Mouse (Mus musculus): ENCODE measurements around the gene Cyp24a1. TPM values are rescaled to one million over a fixed set of nuclear protein-coding genes. Genes with fewer than 3 reads are reported as not detected.

The Cyp24a1 gene
- polyA plus RNA-seq, 1 experiment from 2014 or later, result not detected

DNA sequence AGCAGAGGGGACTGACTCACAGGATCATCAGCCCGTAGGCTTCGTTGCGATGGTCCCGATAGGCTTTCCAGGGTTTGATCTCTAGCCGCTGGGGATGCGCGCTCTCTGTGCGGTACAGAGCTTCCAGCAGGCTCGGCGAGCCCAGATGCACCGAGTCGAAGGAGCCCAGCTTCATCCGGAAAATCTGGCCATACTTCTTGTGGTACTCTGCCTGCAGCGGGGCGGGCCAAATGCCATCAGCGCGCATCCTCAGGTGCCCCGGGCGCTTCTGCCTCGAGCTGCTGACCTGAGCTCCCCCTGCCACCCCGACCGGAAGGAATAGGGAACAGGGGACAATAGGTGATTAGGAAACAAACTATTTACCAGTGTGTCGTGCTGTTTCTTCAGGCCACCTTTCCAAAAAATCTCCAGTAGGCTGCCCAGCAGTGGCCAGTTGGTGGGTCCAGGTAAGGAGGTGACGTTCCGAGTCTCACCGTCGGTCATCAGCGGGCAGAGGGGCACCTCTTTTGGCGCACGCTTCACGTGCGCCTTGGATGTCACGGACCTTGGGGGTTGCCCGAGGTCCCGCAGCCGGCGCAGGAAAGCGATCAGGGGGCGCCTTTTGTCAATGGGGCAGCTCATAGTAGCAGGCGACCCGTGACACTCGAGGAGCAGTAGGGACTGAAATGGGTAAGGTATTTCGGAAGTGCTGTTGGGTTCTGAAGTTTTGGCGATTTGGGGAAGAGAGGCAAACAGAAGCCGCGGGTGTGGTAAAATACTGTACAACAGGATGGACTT, 603 bp downstream of the Cyp24a1 start, which contains the start of gene Pfdn4:
Gene Pfdn4, plus strand, starts transcription at position 275 of the 777 bp plus-strand sequence.
- no peak within 1 kb of the TSS for H3K9ac ChIP-seq
- peaks cover 67% of the 10 kb centered on the region for H3K27me3 ChIP-seq (ENCODE audit: insufficient read depth, low read length)
- TF ChIP-seq CTCF (IDR thresholded peaks at IDR 0.05; ENCODE audit: low read depth), result no peak
- WGBS, result 1% methylated on average over 46 of the region's 46 CpGs
- H3K4me2 ChIP-seq, result peak within 1 kb of the TSS; percentile 48
- H3K36me3 ChIP-seq (ENCODE audit: insufficient read depth), result no peaks in the 10 kb centered on the region
- no peaks in the 10 kb centered on the region for H3K9me3 ChIP-seq (ENCODE audit: low read depth, low read length)
- peaks cover 3% of the 10 kb centered on the region; the same call in 1 of the 2 replicates for H3K4me1 ChIP-seq (ENCODE audit: insufficient read depth)
- no peak within 1 kb of the TSS for H3K27ac ChIP-seq (ENCODE audit: low read depth)
- peak within 1 kb of the TSS; percentile 22; the same call in 1 of the 2 replicates for H3K4me3 ChIP-seq (ENCODE audit: low read depth, low read length)
- ATAC-seq (ENCODE audit: insufficient read depth) (no peak), DNase-seq (peak; percentile 71)

DNA sequence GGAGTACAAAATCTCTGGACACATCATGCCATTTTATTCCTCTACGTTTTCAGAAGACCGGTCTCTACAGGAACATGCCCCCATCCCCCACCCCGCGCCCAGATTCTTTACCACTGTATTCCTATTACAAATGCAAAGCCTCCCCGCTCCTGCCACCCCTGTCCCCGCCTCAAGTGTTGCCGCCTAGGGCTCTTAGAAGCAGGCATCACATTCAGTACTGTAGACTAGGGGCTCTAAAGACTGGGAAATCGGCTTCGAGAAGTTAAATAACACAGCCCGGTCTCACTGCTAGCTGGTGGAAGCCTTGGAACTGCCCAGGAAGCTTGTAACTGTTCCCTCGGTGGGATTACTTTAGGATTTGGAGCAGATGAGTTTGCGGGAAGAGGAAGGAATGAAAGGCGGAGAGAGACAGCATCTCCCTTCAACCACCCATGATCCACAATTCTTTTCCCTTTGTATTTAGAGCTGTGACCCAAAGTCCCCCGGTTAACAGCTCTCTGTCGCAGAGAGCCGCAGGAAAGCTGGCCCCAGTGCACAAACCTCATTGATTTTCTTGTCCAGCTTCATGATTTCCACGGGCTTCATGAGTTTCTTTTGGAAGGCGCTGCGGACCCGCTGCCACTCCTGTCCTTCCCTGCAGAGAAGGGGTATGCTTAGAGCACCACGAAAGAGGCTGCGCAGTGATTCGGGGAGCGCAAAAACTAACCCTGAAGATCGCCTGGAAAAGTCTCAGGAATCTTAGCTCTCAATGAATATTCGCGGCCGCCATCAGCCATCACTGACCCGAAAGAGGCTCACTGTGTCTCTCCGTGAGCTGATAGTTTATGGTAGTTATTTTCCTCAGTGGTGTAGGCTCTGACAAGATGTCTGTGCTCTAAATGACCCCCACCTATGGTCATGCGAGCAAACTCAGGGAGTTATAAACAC, 1.9 kb downstream of the Cyp24a1 start:
- TF ChIP-seq CTCF (IDR thresholded peaks at IDR 0.05; ENCODE audit: low read depth), result no peak
- Histone ChIP-seq H3K4me3 (ENCODE audit: low read depth, low read length) (no peak overlapping the region), H3K9ac (no peak overlapping the region), H3K27ac (ENCODE audit: low read depth) (no peak overlapping the region), H3K27me3 (ENCODE audit: insufficient read depth, low read length) (peaks cover 75% of the 10 kb centered on the region), H3K36me3 (ENCODE audit: insufficient read depth) (no peaks in the 10 kb centered on the region), H3K9me3 (ENCODE audit: low read depth, low read length) (no peaks in the 10 kb centered on the region), H3K4me1 (ENCODE audit: insufficient read depth) (peaks cover 3% of the 10 kb centered on the region; the same call in 1 of the 2 replicates), H3K4me2 (no peak overlapping the region)
- no peak for DNase-seq
- no peak for ATAC-seq (ENCODE audit: insufficient read depth)
- 7% methylated on average over 31 of the region's 31 CpGs for WGBS

DNA sequence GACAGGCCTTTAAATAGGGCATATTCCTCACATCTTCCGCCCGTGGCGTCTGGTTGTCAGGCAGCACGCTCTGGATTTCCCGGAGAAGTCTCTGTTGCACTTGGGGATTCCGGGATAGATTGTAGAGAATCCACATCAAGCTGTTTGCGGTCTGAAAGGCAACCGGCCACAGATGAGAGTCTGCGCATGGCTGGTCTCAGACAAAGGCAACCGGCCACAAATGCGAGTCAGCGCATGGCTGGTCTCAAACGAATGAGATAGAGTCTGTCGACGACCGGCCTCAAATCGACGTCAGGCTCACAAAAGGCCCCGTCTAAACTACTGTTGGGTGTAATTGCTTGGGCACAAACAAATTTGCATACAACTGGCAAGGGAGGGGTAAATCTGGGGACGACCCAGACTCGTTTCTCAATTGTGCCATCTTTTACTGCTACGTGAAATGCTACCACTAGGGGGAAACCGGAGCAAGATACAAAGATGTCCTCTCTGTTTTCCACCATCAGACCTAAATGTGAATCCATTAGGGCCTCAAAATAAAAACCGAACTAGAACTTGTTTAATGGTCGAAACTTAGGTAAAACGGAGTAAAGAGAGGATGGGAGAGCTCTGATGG, 8.9 kb downstream of the Cyp24a1 start:
- no peaks in the 10 kb centered on the region for H3K4me1 ChIP-seq (ENCODE audit: insufficient read depth)
- TF ChIP-seq CTCF (IDR thresholded peaks at IDR 0.05; ENCODE audit: low read depth), result peak; percentile 79
- H3K4me3 ChIP-seq (ENCODE audit: low read depth, low read length), result no peak overlapping the region
- no peak for ATAC-seq (ENCODE audit: insufficient read depth)
- no peak overlapping the region for H3K27ac ChIP-seq (ENCODE audit: low read depth)
- DNase-seq, result peak; percentile 57
- H3K9me3 ChIP-seq (ENCODE audit: low read depth, low read length), result no peaks in the 10 kb centered on the region
- H3K27me3 ChIP-seq (ENCODE audit: insufficient read depth, low read length), result peaks cover 27% of the 10 kb centered on the region
- H3K4me2 ChIP-seq, result no peak overlapping the region
- no peak overlapping the region for H3K9ac ChIP-seq
- 57% methylated on average over 26 of the region's 26 CpGs for WGBS
- H3K36me3 ChIP-seq (ENCODE audit: insufficient read depth), result no peaks in the 10 kb centered on the region

DNA sequence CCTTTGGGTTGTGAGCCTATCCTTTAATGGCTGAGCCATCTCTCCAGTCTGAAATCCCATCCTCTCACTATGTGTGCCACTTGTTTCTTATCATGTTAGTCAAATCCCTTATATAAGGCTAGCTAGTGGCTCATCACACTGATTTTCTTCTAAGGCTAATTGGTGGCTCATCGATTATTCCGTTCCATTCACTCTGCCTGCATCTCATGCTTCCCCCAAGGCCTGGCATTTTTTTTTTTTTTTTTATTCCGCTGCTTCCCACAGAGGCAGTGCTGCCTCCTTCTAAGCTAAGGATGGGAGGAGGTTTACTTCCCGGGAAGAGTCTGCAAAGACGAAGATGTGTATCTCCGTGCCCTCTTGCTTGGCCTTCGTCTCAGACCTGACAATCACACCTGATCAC, 9.7 kb downstream of the Cyp24a1 start:
- WGBS, result 76% methylated on average over 7 of the region's 7 CpGs
- no peak for TF ChIP-seq CTCF (IDR thresholded peaks at IDR 0.05; ENCODE audit: low read depth)
- 0 out of 2 replicates have a peak, but pooled peaks cover 23% of the 10 kb centered on the region for H3K27me3 ChIP-seq (ENCODE audit: insufficient read depth, low read length)

DNA sequence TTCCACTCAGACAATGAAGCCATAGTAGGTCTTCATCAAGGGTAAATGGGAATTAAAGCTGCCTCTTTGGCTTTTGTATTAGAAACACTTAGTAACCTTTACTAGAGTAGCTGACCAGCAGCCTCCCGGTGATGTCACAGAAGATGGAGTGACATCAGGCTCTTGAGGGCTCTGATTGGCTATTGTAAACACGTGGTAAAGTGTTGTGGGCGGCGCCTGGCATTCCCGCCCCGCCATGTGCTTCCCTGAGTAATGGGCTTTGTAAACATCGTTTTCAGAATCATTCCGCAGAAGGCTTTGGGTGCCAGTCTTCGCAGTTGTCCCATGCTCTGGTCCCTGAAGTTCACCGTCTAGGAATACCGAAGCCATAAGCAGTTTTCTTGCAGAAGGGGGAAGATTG, 13.0 kb downstream of the Cyp24a1 start:
- Histone ChIP-seq H3K9me3 (ENCODE audit: low read depth, low read length) (no peaks in the 10 kb centered on the region), H3K27me3 (ENCODE audit: insufficient read depth, low read length) (0 out of 2 replicates have a peak, but pooled peaks cover 3% of the 10 kb centered on the region), H3K4me2 (no peak overlapping the region), H3K36me3 (ENCODE audit: insufficient read depth) (no peaks in the 10 kb centered on the region), H3K27ac (ENCODE audit: low read depth) (no peak overlapping the region), H3K4me3 (ENCODE audit: low read depth, low read length) (no peak overlapping the region), H3K4me1 (ENCODE audit: insufficient read depth) (no peaks in the 10 kb centered on the region), H3K9ac (no peak overlapping the region)
- 60% methylated on average over 11 of the region's 11 CpGs for WGBS
- ATAC-seq (ENCODE audit: insufficient read depth) (no peak), DNase-seq (no peak)
- TF ChIP-seq CTCF (IDR thresholded peaks at IDR 0.05; ENCODE audit: low read depth), result no peak

More for the DNA sequence above, 9.7 kb downstream of the Cyp24a1 start:
- H3K4me2 ChIP-seq, result no peak overlapping the region
- ATAC-seq (ENCODE audit: insufficient read depth) (no peak), DNase-seq (no peak)
- H3K36me3 ChIP-seq (ENCODE audit: insufficient read depth), result no peaks in the 10 kb centered on the region
- no peaks in the 10 kb centered on the region for H3K4me1 ChIP-seq (ENCODE audit: insufficient read depth)
- H3K9me3 ChIP-seq (ENCODE audit: low read depth, low read length), result no peaks in the 10 kb centered on the region
- H3K4me3 ChIP-seq (ENCODE audit: low read depth, low read length), result no peak overlapping the region
- no peak overlapping the region for H3K9ac ChIP-seq
- H3K27ac ChIP-seq (ENCODE audit: low read depth), result no peak overlapping the region

DNA sequence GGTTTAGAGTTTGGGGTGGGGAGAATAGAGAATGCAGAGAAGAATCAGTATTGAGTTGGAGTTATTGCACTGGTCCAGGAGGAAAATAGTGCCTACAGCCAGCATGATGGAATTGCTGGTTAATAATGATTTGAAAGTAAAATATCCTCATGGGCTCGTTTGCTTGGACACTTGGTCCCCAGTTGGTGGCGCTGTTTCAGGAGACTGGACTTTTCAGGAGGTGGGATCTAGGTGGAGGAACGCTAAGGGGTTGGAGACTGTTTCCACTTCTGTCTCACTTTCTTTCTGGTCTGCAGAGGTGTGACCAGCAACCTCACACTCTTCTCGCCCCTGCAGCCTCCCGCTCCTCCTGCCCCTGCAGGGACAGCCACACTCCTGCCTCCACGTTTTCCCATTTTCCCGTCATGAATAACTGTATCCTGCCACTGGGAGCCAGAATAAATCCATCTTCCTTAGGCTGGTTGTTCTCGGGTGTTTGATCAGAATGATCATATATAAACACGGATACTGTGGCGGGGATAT, 14.9 kb downstream of the Cyp24a1 start:
- no peak overlapping the region for H3K4me3 ChIP-seq (ENCODE audit: low read depth, low read length)
- 0 out of 2 replicates have a peak, but pooled peaks have one; percentile 20 for TF ChIP-seq CTCF (IDR thresholded peaks at IDR 0.05; ENCODE audit: low read depth)
- H3K27ac ChIP-seq (ENCODE audit: low read depth), result no peak overlapping the region
- no peak overlapping the region for H3K4me2 ChIP-seq
- no peaks in the 10 kb centered on the region for H3K36me3 ChIP-seq (ENCODE audit: insufficient read depth)
- 39% methylated on average over 10 of the region's 10 CpGs for WGBS
- 0 out of 2 replicates have a peak, but pooled peaks cover 2% of the 10 kb centered on the region for H3K27me3 ChIP-seq (ENCODE audit: insufficient read depth, low read length)
- no peaks in the 10 kb centered on the region for H3K9me3 ChIP-seq (ENCODE audit: low read depth, low read length)
- ATAC-seq (ENCODE audit: insufficient read depth), result no peak
- H3K4me1 ChIP-seq (ENCODE audit: insufficient read depth), result no peaks in the 10 kb centered on the region
- DNase-seq, result no peak
- H3K9ac ChIP-seq, result no peak overlapping the region
